Comparison of ENCODE assay signal across 15 mouse cellular contexts in genomic region chr3:107374948-107375664, GRCm38 (mm10). TPM values are rescaled to one million over a fixed set of nuclear protein-coding genes. Genes with fewer than 3 reads are reported as not detected.
DNase-seq lines count a peak whose midpoint lies in the region; ATAC-seq and TF ChIP-seq lines count a peak whose summit lies in the region.
"Had no signal": no experiment of that assay in that cellular context is flagged by ENCODE, and none has a peak within 500 bp of the region (broad histone marks: within the 10 kb centered on the region; RNA-seq: fewer than 3 reads in every experiment).

No protein-coding gene starts in this region.

- no peaks in the 10 kb centered on the region for H3K36me3 ChIP-seq in intestine, postnatal 0 days (ENCODE audit: control insufficient read depth, insufficient read depth)
- H3K36me3 ChIP-seq in intestine, embryonic 15.5 days, result no peaks in the 10 kb centered on the region
- no peaks in the 10 kb centered on the region for H3K36me3 ChIP-seq in midbrain, postnatal 0 days (ENCODE audit: insufficient read depth, low read length)
- H3K36me3 ChIP-seq: embryonic facial prominence, embryonic 15.5 days; liver, embryonic 13.5 days; neural tube, embryonic 13.5 days had no signal

- H3K27me3 ChIP-seq in intestine, postnatal 0 days (replicated peaks; ENCODE audit: control insufficient read depth, insufficient read depth, low read length), result no peaks in the 10 kb centered on the region
- H3K27me3 ChIP-seq in intestine, embryonic 15.5 days (replicated peaks), result no peaks in the 10 kb centered on the region; the same call in 1 of the 2 replicates
- no peaks in the 10 kb centered on the region for H3K27me3 ChIP-seq in midbrain, postnatal 0 days (ENCODE audit: insufficient read depth, low read length)
- H3K27me3 ChIP-seq: embryonic facial prominence, embryonic 15.5 days; liver, embryonic 13.5 days had no signal

- H3K4me1 ChIP-seq in intestine, postnatal 0 days (replicated peaks; ENCODE audit: control insufficient read depth, insufficient read depth, low read length), result no peaks in the 10 kb centered on the region
- H3K4me1 ChIP-seq in intestine, embryonic 15.5 days (replicated peaks), result no peaks in the 10 kb centered on the region
- no peaks in the 10 kb centered on the region for H3K4me1 ChIP-seq in midbrain, postnatal 0 days (ENCODE audit: insufficient read depth, low read length)
- H3K4me1 ChIP-seq: embryonic facial prominence, embryonic 15.5 days; liver, embryonic 13.5 days had no signal

- H3K27ac ChIP-seq in intestine, postnatal 0 days (ENCODE audit: low read depth, low read length), result no peak overlapping the region
- no peak overlapping the region for H3K27ac ChIP-seq in intestine, embryonic 15.5 days
- H3K27ac ChIP-seq in midbrain, postnatal 0 days (ENCODE audit: low read depth, low read length), result no peak overlapping the region
- H3K27ac ChIP-seq: embryonic facial prominence, embryonic 15.5 days; left cerebral cortex, adult 2 months; liver, embryonic 13.5 days; neural tube, embryonic 13.5 days had no signal

- peak; percentile 39 for DNase-seq in adrenal gland, postnatal 14 days
- DNase-seq in adrenal gland, postnatal 25 days, result no peak
- peak; percentile 8 to 22 for DNase-seq in heart, postnatal 14 days
- DNase-seq in midbrain, postnatal 0 days (ENCODE audit: low spot score), result peak; percentile 44
- no peak for DNase-seq in gastrocnemius, postnatal 36 days
- no peak for DNase-seq in ovary, postnatal 36 days (ENCODE audit: low spot score)
- DNase-seq: cerebellum, adult 18-20 months; kidney, postnatal 14 days; liver, embryonic 13.5 days; right cerebral cortex, postnatal 25 days had no signal

- no peak overlapping the region for H3K4me3 ChIP-seq in intestine, postnatal 0 days (ENCODE audit: low read depth, low read length)
- no peak overlapping the region for H3K4me3 ChIP-seq in intestine, embryonic 15.5 days (replicated peaks)
- no peak overlapping the region for H3K4me3 ChIP-seq in midbrain, postnatal 0 days (ENCODE audit: low read depth, low read length)
- H3K4me3 ChIP-seq: embryonic facial prominence, embryonic 15.5 days; left cerebral cortex, adult 2 months; liver, embryonic 13.5 days; neural tube, embryonic 13.5 days had no signal

- no peaks in the 10 kb centered on the region for H3K9me3 ChIP-seq in intestine, postnatal 0 days (ENCODE audit: control insufficient read depth)
- H3K9me3 ChIP-seq in intestine, embryonic 15.5 days, result no peaks in the 10 kb centered on the region
- H3K9me3 ChIP-seq in midbrain, postnatal 0 days (ENCODE audit: low read length), result no peaks in the 10 kb centered on the region
- H3K9me3 ChIP-seq: embryonic facial prominence, embryonic 15.5 days; liver, embryonic 13.5 days; neural tube, embryonic 13.5 days had no signal

- peak; percentile 31 for TF ChIP-seq CTCF in intestine, postnatal 0 days (IDR thresholded peaks at IDR 0.05; ENCODE audit: low read depth)
- peak; percentile 68 for TF ChIP-seq CTCF in midbrain, postnatal 0 days (IDR thresholded peaks at IDR 0.05)

- H3K9ac ChIP-seq in intestine, postnatal 0 days (ENCODE audit: low read depth, low read length), result no peak overlapping the region
- no peak overlapping the region for H3K9ac ChIP-seq in intestine, embryonic 15.5 days
- no peak overlapping the region for H3K9ac ChIP-seq in midbrain, postnatal 0 days (replicated peaks; ENCODE audit: low read length, poor library complexity, severe bottlenecking)
- H3K9ac ChIP-seq: embryonic facial prominence, embryonic 15.5 days; liver, embryonic 13.5 days; neural tube, embryonic 13.5 days had no signal

- H3K4me2 ChIP-seq in intestine, postnatal 0 days (replicated peaks; ENCODE audit: low read depth), result no peak overlapping the region
- no peak overlapping the region for H3K4me2 ChIP-seq in intestine, embryonic 15.5 days (replicated peaks)
- H3K4me2 ChIP-seq in midbrain, postnatal 0 days (ENCODE audit: low read depth, low read length, poor library complexity, severe bottlenecking), result no peak overlapping the region
- H3K4me2 ChIP-seq: embryonic facial prominence, embryonic 15.5 days; liver, embryonic 13.5 days; neural tube, embryonic 13.5 days had no signal

- intact Hi-C loops in heart, postnatal 14 days (cut with DNase I), result no loop called here
- intact Hi-C loops in gastrocnemius, postnatal 36 days (cut with DNase I), result loop anchor here (5.0 kb wide), 1 partner anchor 87 kb away; no protein-coding TSS in a partner anchor

- no peak for ATAC-seq in intestine, postnatal 0 days
- no peak for ATAC-seq in intestine, embryonic 15.5 days
- peak; percentile 69; the same call in 1 of the 2 replicates for ATAC-seq in midbrain, postnatal 0 days (ENCODE audit: low FRiP score)

- 18% methylated on average over 6 of the region's 6 CpGs for WGBS in intestine, postnatal 0 days
- 14% methylated on average over 6 of the region's 6 CpGs for WGBS in intestine, embryonic 15.5 days
- WGBS in midbrain, postnatal 0 days, result 14% methylated on average over 6 of the region's 6 CpGs

RNA-seq across cellular contexts. Expression of gene Rbm15, which starts 41.6 kb away (rescaled TPM):
- total RNA-seq in adrenal gland, postnatal 14 days (2021), result 37.3 and 41.1 TPM in 2 replicates
- 40.8 and 43.7 TPM in 2 replicates for total RNA-seq in adrenal gland, postnatal 25 days (2021)
- 8.0 and 9.5 TPM in 2 replicates for polyA plus RNA-seq in intestine, postnatal 0 days (2015; fragmentation: Nextera tagmentation; extraction: Ambion mirVana)
- 13.9 and 15.1 TPM in 2 replicates for polyA plus RNA-seq in intestine, embryonic 15.5 days (2015; fragmentation: Nextera tagmentation; extraction: Ambion mirVana)
- total RNA-seq in heart, postnatal 14 days (2021), result 10 to 100 TPM; 24.3 to 26.0 TPM
- total RNA-seq in midbrain, postnatal 0 days (2014; rRNA removed), result 17.2 and 23.4 TPM in 2 replicates
- polyA plus RNA-seq in midbrain, postnatal 0 days (2015; fragmentation: Nextera tagmentation; extraction: Ambion mirVana), result 4.9 and 5.7 TPM in 2 replicates
- 10 to 100 TPM; 17.0 to 22.1 TPM for total RNA-seq in gastrocnemius, postnatal 36 days (2021)

Comparison
In these comparisons a context has a peak if more than half of its experiments do, and no peak if none do; other contexts are left out.
1. DNase-seq: peak in adrenal gland, postnatal 14 days (single experiment), heart, postnatal 14 days (2 of 2) and midbrain, postnatal 0 days (single experiment); none in adrenal gland, postnatal 25 days (single experiment), gastrocnemius, postnatal 36 days (0 of 2) and ovary, postnatal 36 days (single experiment).